Mouse (Mus musculus): ENCODE results near the gene C2cd4a.

C2cd4a gene

DNA sequence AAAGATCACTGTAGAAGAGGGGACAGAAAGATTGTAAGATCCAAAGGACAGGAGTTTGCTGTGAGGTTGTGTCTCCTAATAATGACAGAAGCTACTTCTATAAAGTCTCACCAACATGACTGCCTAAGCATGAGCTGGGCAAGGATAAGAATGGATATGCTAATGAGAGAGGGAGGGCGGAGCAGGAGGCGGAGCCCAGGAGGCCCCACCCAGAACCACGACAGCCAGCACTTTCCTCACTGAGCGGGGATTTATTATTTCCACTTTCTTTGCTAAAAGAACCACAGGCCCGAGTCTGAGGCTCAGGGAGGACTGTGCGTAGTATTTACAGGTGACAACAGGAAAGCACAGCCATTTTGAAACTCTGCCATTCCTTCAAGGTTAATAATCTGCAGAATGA is 44.5 kb downstream of the C2cd4a start:
- no peak for DNase-seq (ENCODE audit: low spot score)

DNA sequence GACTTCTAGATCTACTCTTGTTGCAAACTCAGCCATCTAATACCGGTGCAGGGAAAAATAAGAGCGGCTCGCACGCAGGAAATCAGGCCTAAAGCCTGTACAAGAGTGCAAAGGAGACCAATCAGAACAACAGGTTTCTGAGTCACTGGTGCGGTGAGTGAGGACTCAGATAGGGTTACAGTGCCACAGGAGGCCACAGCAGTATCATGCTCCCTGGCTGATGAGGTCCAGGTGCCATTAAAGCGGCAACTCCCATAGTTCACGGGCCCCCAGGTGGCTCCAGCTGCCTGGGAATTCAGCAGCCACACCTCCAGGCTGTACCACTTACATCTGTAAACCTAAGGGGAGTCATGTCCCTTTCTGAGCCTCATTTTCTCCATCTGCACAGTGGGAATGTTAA is 45.8 kb downstream of the C2cd4a start:
- no peak for DNase-seq (ENCODE audit: low spot score)

DNA sequence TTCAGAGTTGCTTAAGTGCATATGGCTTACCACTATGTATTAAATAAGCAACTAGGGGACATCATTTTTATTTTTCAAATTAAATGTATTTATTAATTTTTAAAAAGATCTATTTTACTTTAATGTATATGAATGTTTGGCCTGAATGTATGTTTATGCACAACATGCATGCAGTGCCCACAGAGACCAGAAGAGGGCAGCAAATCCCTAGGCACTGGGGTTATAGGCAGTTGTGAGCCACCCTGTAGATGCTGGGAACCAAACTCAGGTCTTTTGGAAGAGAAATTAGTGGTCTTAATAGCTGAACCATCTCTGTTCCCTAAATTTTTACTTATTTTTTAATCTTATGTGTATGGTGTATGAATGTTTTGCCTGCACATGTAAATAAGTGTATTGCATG is 48.2 kb downstream of the C2cd4a start:
- DNase-seq (ENCODE audit: low spot score): no peak

- DNase-seq (ENCODE audit: low spot score): no peak
Measured at GRCm38 (mm10) chr9:67783464-67783863, 48.7 kb downstream of the C2cd4a start.

DNA sequence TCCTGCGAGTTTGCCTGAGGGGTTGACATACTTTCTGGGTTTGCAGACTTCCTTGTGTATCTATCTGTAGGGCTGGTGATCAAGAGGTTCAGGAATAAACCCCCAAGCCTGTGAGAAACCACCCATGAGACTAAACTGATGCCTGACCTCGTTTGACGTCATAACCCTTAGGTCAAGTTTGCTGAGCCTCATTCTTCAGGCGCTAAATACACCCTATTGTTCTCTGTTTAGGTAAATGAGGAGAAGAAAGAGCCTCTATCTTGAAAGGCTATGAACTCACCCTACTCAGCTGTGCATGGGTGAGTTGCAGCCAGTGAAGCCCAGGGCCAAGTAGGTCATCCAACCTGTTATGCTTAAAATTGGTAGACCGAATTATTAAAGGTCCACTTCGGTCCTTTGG is 49.3 kb downstream of the C2cd4a start:
- no peak for DNase-seq (ENCODE audit: low spot score)
